Mouse (Mus musculus): ENCODE results near the gene Lama2.

- TF ChIP-seq CTCF (IDR thresholded peaks at IDR 0.05; ENCODE audit: borderline replicate concordance, control insufficient read depth, extremely low read depth, insufficient read depth, low read length, poor library complexity) (no peak), POLR2A (IDR thresholded peaks at IDR 0.05; ENCODE audit: control insufficient read depth, extremely low read depth, insufficient read depth, low read length, poor library complexity) (no peak)
Measured at GRCm38 (mm10) chr10:27150220-27150619, 469.3 kb downstream of the Lama2 start.
